Mouse (Mus musculus): ENCODE data around the gene Pacsin3.

DNA sequence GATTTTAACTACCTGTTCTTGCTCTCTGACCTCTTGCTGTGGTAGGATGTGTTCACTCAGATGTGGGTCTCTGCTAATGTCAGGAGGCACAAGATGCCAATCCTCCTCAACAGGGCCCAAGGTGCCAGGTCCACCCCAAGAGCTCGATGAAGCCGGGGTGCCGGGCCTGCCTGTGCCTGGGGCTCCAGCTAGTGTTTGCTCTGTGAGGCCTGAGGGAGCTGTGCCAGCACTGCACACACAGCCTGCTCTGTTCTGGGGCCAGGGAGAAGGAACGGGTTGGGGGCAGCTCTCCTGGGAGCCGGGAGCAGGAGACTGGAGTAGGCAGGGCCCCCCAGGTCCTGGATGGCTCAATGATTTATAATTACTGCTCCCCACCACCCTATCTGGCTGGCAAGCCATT lies 2.3 kb downstream of the Pacsin3 start:
- no peak for TF ChIP-seq POLR2A (IDR thresholded peaks at IDR 0.05; ENCODE audit: control insufficient read depth, extremely low read depth, insufficient read depth, low read length, poor library complexity)
- TF ChIP-seq CTCF (IDR thresholded peaks at IDR 0.05; ENCODE audit: borderline replicate concordance, control insufficient read depth, extremely low read depth, insufficient read depth, low read length, poor library complexity) = no peak
